Mouse (Mus musculus) liver, adult 2 months (tissue): ENCODE measurements around the gene Sh3pxd2b. TPM values are rescaled to one million over a fixed set of nuclear protein-coding genes. Genes with fewer than 3 reads are reported as not detected.

Experiments used
- DNase-seq: peaks from one replicate; pipeline ENCODE4 v3.0.0-alpha.2; 2011; ENCODE audit warnings: low read depth, low spot score; ENCODE audit errors: extremely low read depth
- H3K27ac ChIP-seq: fragments of 200-500 bp; replicated peaks from 2 replicates; pipeline ENCODE4 v1.5.1; 2012; ENCODE audit warnings: low read depth, mild to moderate bottlenecking, control low read depth, inconsistent platforms, low read length; ENCODE audit not compliant: insufficient read depth
- H3K27me3 ChIP-seq: fragments of 200-500 bp; 2 replicates; pipeline ENCODE4 v1.6.1; 2012; ENCODE audit warnings: mild to moderate bottlenecking, moderate library complexity, low read length, inconsistent platforms; ENCODE audit not compliant: control insufficient read depth, insufficient read depth
- H3K36me3 ChIP-seq: fragments of 200-500 bp; 2 replicates; pipeline ENCODE4 v1.6.1; 2012; ENCODE audit warnings: low read length, inconsistent platforms; ENCODE audit not compliant: control insufficient read depth, insufficient read depth
- H3K4me1 ChIP-seq: fragments of 200-500 bp; 2 replicates; pipeline ENCODE4 v1.6.1; 2011; ENCODE audit warnings: low read length; ENCODE audit not compliant: control insufficient read depth, insufficient read depth
- H3K4me3 ChIP-seq: fragments of 200-500 bp; 2 replicates; pipeline ENCODE4 v1.5.1; 2011; ENCODE audit warnings: low read depth, mild to moderate bottlenecking, control low read depth, low read length, moderate library complexity; ENCODE audit not compliant: insufficient read depth
- H3K79me2 ChIP-seq: fragments of 200-500 bp; 2 replicates; pipeline ENCODE4 v1.6.1; 2012; ENCODE audit warnings: inconsistent platforms, mild to moderate bottlenecking, low read length, moderate library complexity; ENCODE audit not compliant: control insufficient read depth, insufficient read depth
- H3K9ac ChIP-seq: fragments of 200-500 bp; 2 replicates; pipeline ENCODE4 v1.6.1; 2012; ENCODE audit warnings: low read depth, mild to moderate bottlenecking, control low read depth, inconsistent platforms, low read length
- CTCF ChIP-seq: fragments of 200-500 bp; IDR thresholded peaks from 2 replicates; pipeline ENCODE4 v1.5.1; 2011; ENCODE audit warnings: low read depth, low read length, control low read depth
- POLR2A ChIP-seq: fragments of 200-500 bp; IDR thresholded peaks from 2 replicates; pipeline ENCODE4 v1.6.1; 2011; ENCODE audit warnings: low read length, control low read depth; ENCODE audit not compliant: insufficient read depth; ENCODE audit errors: extremely low read depth
- WGBS: fragments of 180-500 bp; shearing (Covaris S2); methylation state at CpG from one replicate; pipeline ENCODE4 v1.1.7; 2018; 5-methylcytosine and 5-hydroxymethylcytosine counted together
- polyA plus RNA-seq: library from polyadenylated mRNA; depleted of rRNA; stranded (reverse); fragments of >200 nt; gene quantifications from 2 replicates; pipeline ENCODE4 v1.2.3, GENCODE M21; 2012
- total RNA-seq: library from RNA; depleted of rRNA; stranded (reverse); fragments of >200 nt; gene quantifications from 2 replicates; pipeline ENCODE4 v1.2.3, GENCODE M21; 2014

Gene Sh3pxd2b
- total and polyA plus RNA-seq, 2 experiments: 0.18 to 0.23 TPM

- no peak overlapping the region for H3K9ac ChIP-seq
- DNase-seq: no peak
- H3K36me3 ChIP-seq: no peaks in the 10 kb centered on the region
- H3K4me1 ChIP-seq: no peaks in the 10 kb centered on the region; the same call in 1 of the 2 replicates
- no peak overlapping the region for H3K4me3 ChIP-seq
- no peaks in the 10 kb centered on the region for H3K79me2 ChIP-seq
- 0 out of 2 replicates have a peak, but pooled peaks cover 3% of the 10 kb centered on the region for H3K27me3 ChIP-seq
- no peak for TF ChIP-seq CTCF
- H3K27ac ChIP-seq: no peak overlapping the region
- WGBS: 94% methylated on average over 4 of the region's 4 CpGs
These were observed 105.1 kb downstream of the Sh3pxd2b start for GRCm38 (mm10) chr11:32452745-32453144.

- Histone ChIP-seq H3K79me2 (no peaks in the 10 kb centered on the region), H3K4me1 (no peaks in the 10 kb centered on the region; the same call in 1 of the 2 replicates), H3K27ac (no peak overlapping the region), H3K36me3 (no peaks in the 10 kb centered on the region), H3K27me3 (0 out of 2 replicates have a peak, but pooled peaks cover 3% of the 10 kb centered on the region), H3K9ac (no peak overlapping the region), H3K4me3 (no peak overlapping the region)
- 92% methylated on average over 8 of the region's 8 CpGs for WGBS
- no peak for DNase-seq
- TF ChIP-seq POLR2A: no peak
- TF ChIP-seq CTCF: no peak
These were observed 105.8 kb downstream of the Sh3pxd2b start for GRCm38 (mm10) chr11:32453353-32453915.

GRCm38 (mm10) chr11:32454231-32454799 lies 106.7 kb downstream of the Sh3pxd2b start:
- peak overlapping the region; percentile 75 for H3K4me3 ChIP-seq
- WGBS: 4% methylated on average over 19 of the region's 19 CpGs

DNA sequence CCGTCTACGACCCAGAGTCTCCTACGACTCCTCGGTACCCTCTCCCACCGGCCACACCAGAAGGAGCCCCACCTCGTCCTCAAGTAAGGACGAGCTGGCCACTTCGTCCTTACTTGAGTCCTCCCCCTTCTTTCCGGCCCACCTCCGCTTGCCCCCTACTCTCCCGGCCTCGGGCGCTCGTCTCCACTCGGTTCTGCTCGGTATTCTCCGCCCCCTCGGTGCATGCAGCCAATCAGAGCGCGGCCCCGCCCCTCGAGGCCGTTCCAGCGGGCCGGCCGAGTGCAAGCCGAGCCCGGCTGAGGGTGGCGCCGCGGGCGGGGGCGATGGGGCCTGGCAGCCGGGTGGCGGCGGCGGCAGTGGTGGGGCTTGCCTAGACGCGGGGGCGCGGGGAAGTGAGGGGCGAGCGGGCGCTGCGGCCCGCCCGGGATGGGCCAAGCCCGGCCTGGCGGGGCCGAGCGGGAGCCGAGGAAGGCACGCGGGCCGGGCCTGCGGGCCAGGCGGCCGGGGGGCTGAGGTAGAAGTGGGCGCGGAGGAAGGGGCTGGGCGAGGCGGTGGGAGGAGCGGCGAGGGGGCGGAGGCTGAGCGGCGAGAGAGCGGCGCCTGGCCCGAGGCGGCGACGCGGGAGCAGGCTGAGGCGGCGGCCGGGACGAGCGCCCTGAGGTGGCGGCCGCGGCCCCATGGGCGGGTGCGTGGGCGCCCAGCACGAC lies 107.3 kb downstream of the Sh3pxd2b start, which contains the start of gene Ubtd2:
Ubtd2 (plus strand) TSS at position 571 of the 707 bp plus-strand sequence.
- H3K79me2 ChIP-seq: no peaks in the 10 kb centered on the region
- peak within 1 kb of the TSS; percentile 75 for H3K4me3 ChIP-seq
- TF ChIP-seq POLR2A (no peak), CTCF (no peak)
- H3K27me3 ChIP-seq: 0 out of 2 replicates have a peak, but pooled peaks cover 3% of the 10 kb centered on the region
- H3K27ac ChIP-seq: peak within 1 kb of the TSS; percentile 57
- peak; percentile 60 for DNase-seq
- H3K36me3 ChIP-seq: no peaks in the 10 kb centered on the region
- no peaks in the 10 kb centered on the region; the same call in 1 of the 2 replicates for H3K4me1 ChIP-seq
- WGBS: under 1% methylated on average over 78 of the region's 86 CpGs
- peak within 1 kb of the TSS; percentile 89 for H3K9ac ChIP-seq

More at GRCm38 (mm10) chr11:32454231-32454799, 106.7 kb downstream of the Sh3pxd2b start:
- no peak overlapping the region for H3K27ac ChIP-seq
- H3K79me2 ChIP-seq: no peaks in the 10 kb centered on the region
- H3K27me3 ChIP-seq: 0 out of 2 replicates have a peak, but pooled peaks cover 3% of the 10 kb centered on the region
- TF ChIP-seq POLR2A (no peak), CTCF (no peak)
- no peak for DNase-seq
- peak overlapping the region; percentile 74 for H3K9ac ChIP-seq
- H3K4me1 ChIP-seq: no peaks in the 10 kb centered on the region; the same call in 1 of the 2 replicates
- H3K36me3 ChIP-seq: no peaks in the 10 kb centered on the region

GRCm38 (mm10) chr11:32455507-32456141 lies 108.0 kb downstream of the Sh3pxd2b start:
- Histone ChIP-seq H3K4me3 (peak overlapping the region; percentile 75), H3K9ac (peak overlapping the region; percentile 89), H3K27me3 (0 out of 2 replicates have a peak, but pooled peaks cover 3% of the 10 kb centered on the region), H3K79me2 (no peaks in the 10 kb centered on the region), H3K27ac (no peak overlapping the region), H3K36me3 (no peaks in the 10 kb centered on the region), H3K4me1 (no peaks in the 10 kb centered on the region; the same call in 1 of the 2 replicates)
- no peak for TF ChIP-seq CTCF
- TF ChIP-seq POLR2A: no peak
- DNase-seq: peak; percentile 18
- 2% methylated on average over 58 of the region's 58 CpGs for WGBS
